Mouse (Mus musculus) frontal cortex, postnatal 10 days (tissue): ENCODE results near the gene Majin.

Source experiments
- DNase-seq, 2 experiments: peaks; one replicate each; pipeline ENCODE4 v3.0.0; 2022; ENCODE audit warnings: low spot score in 2 of 2, mixed read lengths in 1 of 2

Gene Majin

DNA sequence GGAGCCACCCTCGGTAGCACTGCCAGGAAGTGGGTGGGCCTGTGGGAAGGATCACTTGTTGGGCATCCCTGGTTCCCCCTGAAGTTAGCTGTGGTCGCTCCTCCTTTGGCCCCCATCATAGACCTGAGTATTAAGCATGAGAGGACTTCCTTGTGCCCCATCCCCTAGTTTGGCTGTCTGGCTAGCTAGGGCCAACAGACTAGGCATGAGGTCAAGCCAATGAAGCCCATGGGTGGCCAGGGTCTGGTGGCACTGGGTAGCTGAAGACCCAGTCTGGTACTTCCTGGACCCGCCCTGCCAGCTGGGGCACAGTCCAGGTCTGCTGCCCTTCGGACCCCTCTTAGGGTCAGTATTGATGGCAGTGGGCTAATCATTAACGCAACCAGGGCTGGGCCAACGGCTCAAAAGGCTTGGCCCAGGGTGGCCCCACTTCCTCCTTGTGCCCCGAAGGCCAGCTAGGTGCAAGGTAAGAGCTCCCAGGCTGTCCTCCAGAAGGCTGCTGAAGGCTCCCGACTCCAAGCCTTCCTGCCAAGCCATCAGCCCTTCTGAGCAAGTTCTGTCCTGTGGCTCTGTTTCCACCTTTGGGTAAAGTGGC, 78.7 kb downstream of the Majin start:
- no peak for DNase-seq

DNA sequence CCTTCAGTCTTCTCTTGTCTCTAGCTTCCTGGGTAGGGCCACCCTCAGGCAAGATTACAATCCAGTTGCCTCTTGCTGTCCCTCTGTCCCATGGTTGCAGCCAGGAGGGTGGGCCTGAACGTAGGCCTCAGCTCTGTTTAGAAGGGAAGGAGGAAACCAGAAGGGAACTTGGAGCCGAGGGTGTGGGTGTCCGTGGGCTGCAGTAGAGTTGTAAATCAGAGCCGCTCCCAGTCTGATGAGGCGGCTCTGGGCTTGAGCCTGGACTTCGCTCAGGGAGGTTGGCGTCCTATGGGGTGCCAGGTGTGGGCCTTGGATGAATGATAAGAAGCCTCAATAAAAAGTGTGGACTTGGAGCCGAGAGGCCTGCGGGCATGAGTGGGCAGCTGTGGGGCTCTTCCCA, 80.0 kb downstream of the Majin start:
- no peak for DNase-seq

GRCm38 (mm10) chr19:6264945-6265344, 80.8 kb downstream of the Majin start:
- DNase-seq: no peak

DNA sequence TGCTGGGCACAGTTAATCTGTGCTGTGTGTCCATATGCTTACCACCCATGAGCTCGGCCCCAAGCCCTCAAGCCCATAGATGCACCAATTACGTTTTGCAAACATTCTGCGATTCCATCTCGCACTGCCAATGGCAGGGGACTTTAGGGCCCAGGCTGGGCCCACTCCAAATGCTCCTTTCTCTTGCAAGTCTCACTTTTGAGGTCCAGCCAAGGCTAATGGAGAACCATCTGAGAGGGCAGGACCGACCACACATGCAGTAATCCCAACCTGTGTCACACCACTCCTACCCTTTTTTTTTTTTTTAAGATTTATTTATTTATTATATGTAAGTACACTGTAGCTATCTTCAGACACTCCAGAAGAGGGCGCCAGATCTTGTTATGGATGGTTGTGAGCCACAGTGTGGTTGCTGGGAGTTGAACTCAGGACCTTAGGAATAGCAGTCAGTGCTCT, 81.6 kb downstream of the Majin start:
- no peak for DNase-seq

DNA sequence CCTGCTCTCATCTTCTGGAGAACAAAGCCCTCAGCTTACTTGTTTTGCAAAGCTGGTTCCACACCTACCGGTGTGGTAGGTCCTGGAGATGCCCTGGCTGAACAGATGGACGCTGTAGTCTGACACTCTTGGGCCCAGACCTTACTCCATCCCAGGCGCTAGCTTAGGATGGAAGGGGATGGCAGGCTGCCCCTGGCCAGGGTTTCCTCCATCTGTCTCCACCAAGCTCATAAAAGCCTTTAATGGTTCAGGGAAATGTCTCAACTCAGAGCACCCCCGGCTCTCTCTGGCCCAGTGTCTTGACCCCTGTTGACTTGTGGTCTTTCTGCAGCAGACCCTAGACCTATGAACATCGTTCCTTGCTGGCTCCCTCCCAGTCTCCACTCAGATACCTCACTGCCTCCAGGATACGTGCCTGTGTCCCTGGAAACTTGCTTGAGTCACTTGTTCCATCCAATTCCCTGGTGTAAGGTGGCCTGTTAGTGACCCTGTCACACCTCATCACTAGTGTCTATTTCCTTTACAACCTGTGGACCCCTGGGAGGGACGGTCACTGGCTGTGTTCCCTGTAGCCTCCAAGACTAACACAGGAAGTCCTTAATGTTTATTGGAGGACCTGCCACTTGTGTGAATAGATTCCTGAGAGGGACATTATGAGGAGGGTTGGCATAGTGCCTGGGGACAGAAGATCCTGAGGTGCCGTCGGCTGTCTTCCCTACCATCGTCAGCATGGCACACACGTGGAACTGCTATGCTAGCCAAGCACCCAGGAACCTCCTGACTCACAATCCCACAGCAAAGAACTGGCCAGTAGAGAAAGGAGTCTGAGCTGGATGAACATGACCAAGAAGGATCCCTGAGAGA, 83.3 kb downstream of the Majin start:
- DNase-seq: no peak

GRCm38 (mm10) chr19:6268170-6268528, 84.0 kb downstream of the Majin start:
- DNase-seq: peak; percentile 72 to 80

DNA sequence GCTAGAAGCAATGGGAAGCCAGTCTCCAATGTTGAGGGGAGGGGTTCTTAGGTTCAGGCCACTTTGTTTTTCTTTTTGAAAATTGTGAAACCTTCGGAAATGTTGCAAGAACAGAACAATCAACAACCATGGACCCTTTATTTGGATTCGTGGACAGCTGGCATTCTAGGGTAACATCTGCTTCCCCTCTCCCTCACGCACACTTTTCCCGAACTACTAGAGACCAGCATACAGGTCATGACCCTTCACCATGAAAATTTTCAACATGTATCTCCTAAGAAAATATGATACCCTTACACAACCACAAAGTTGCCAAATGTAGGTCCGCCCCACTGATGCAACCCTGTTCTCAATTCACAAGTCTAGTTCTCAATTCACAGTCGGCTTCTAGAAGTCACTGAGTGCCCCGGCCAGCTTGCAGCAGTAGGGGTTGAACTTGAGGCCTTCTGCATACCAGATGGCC, 84.5 kb downstream of the Majin start:
- DNase-seq: no peak

GRCm38 (mm10) chr19:6269798-6270475, 85.7 kb downstream of the Majin start:
- DNase-seq: no peak

DNA sequence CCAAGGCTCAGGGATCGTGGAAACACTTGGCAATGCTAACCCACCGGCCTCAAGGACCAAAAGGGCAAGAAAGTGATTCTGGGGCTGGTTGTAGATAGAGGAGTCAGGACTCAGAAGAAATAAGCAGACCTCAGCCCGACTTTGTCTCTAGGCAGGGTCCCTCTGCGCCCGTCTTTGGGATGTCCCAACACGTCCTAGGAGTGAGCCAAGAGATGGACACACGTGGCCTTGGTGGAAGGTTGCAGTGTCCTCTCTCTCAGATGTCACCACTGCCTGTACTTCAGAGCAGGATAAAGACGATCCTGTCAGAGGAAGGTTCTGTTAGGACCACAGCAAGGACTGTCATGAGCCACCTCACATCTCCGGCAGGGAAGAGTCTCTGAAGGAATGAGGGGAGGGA, 86.5 kb downstream of the Majin start:
- no peak for DNase-seq

DNA sequence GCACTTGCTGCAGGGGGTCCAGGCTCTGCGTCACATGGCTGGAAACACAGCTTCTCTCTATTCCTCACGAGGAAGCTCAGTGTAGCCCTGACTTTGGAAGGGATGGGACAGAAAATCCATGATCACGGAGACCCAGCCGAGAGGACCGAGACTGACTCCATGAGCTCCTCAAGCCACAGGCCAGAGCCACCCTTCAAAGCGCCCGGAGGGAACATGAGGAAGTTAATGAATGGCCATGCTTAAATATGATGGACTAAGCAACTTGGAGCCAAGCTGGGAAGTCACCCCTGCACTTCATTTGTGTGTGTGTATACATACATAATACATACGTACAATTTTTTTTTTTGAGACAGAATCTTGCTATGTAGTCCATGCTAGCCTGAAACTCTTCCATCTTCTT, 87.0 kb downstream of the Majin start:
- DNase-seq: no peak

- no peak for DNase-seq
These were observed 87.9 kb downstream of the Majin start for GRCm38 (mm10) chr19:6272053-6272452.

- no peak for DNase-seq
These were observed 88.5 kb downstream of the Majin start for GRCm38 (mm10) chr19:6272738-6273137.

DNA sequence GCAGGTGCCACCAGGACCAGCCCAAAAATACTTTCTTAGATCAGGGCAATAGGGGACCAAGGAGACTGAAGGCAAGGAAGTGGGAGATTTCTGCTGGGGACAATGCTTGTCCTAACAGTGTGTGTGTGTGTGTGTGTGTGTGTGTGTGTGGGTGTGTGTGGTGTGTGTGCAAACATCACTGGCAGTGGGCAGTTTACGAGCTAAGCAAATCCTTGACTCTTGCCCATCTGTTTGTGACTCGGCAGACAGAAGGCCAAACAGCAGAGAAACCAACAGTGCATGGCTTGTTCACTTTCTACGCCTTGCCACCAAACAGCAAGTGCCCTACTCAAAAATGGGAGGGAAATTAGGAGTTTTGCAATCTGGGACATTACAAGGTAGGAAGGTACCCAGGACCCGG, 89.4 kb downstream of the Majin start:
- no peak for DNase-seq
